Mouse (Mus musculus): ENCODE measurements around the gene Rab20. TPM values are rescaled to one million over a fixed set of nuclear protein-coding genes. Genes with fewer than 3 reads are reported as not detected.

The Rab20 gene
- total RNA-seq, 4 experiments from 2014 or later = 3.8 to 5.2 (median 4.3) TPM

DNA sequence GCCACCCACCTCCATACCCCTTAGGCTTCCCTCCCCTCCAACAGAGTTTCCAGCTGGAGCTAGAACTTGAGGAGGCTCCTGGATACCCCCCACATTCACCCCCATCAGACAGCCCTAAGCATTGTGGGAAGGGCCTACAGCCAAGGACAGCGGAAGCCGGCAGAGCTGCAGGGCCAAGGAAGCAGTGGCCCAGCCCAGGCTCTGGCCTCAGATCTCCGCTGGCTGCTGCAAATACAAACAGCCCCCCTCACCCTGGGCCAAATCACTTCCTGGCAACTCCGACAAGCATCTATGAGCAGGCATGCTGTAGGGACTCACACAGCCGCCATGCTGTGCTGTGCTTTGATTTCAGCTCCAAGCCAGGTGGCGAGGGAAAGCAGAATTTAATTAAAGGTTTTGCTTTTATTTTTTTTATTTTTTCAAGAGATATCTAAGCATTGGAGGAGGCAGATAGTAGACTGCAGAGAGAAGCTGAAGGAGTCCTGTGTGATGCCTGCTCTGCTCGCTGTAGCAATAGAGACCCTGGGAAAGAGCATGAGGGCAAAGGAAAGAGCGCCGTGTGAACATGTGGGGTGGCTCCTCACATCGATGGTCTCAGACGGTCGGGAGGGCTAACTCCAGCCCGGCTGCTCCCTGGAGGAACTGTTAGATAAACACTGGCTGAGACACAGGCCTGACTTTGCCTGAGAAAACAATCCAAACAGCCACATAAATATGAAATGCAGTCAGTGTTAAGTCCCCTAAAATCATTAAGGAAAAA, 72.6 kb downstream of the Rab20 start:
- peak; percentile 43 to 66 for DNase-seq (ENCODE audit: low spot score in 2 of 2)

DNA sequence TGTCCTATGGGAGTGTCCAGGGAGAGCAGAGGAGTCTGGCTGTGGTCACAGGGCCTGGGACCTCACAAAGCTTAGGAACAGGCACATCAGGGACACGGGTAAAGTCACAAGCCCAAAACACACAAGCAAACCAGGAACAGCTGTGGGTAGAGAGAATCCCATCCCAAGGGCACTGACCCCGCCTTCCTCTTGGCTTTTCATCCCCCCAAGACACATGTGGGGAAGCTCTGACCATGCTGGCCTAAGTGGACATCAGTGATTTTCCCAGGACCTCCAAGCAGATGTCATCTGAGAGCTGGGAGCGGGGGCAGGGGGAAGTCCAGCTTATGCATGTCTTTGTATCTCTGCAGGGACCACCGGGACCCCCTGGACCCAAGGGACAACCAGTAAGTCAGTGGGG, 73.9 kb downstream of the Rab20 start:
- no peak for DNase-seq (ENCODE audit: low spot score in 2 of 2)

DNA sequence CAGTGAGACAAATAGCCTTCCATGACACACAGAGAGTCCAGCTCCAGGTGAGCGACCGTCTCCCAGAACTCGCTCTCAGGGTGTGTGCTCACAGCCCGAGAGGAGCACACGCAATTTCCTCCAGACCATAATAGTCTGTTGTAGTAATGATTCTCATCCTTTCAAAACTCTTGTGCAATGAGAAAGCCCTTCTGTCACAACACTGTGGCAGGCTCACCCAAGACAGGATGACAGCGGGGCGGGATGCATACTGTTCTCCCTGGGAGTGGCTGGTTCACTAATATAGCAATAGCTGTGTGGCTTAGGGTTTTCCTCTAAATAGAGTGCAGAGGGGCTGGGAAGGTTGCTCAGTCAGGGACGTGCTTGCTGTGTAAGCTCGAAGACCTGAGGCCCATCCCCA, 74.7 kb downstream of the Rab20 start:
- no peak for DNase-seq (ENCODE audit: low spot score in 2 of 2)

Other genes starting within 250 kb of the Rab20 start
- gene Col4a2, start 165.9 kb downstream of the Rab20 start, total RNA-seq (2022) = 10 to 100 TPM; 17.8 to 38.4 (median 26.0) TPM
- 10 to 100 TPM; 27.4 to 61.7 (median 46.3) TPM for gene Col4a1, start 165.9 kb downstream of the Rab20 start, total RNA-seq (2022)
- 10 to 100 TPM; 23.8 to 29.1 (median 26.4) TPM for gene Naxd, start 18.8 kb upstream of the Rab20 start, total RNA-seq (2022)
- gene Cars2, start 72.1 kb upstream of the Rab20 start, total RNA-seq (2022) = 10 to 100 TPM; 14.9 to 17.4 (median 17.0) TPM
- gene Ing1, start 76.9 kb upstream of the Rab20 start, total RNA-seq (2022) = 10 to 100 TPM; 10.9 to 13.4 (median 12.5) TPM
- 10 to 100 TPM in 2 of 4 experiments, 1 to 10 TPM in 2; 9.1 to 13.0 (median 11.0) TPM for gene Ankrd10, start 157.0 kb upstream of the Rab20 start, total RNA-seq (2022)
- gene 1700016D06Rik, start 222.4 kb upstream of the Rab20 start, total RNA-seq (2022) = not detected
- 10 to 100 TPM; 26.8 to 33.1 (median 29.5) TPM for gene Arhgef7, start 249.0 kb upstream of the Rab20 start, total RNA-seq (2022)